Mouse (Mus musculus): ENCODE measurements at regions not wholly inside any gene's neighbourhood (a gene's known extent, or its start where the extent isn't known, plus 50 kb on each side); places are given as distances from the start of the nearest gene placed in this dataset.

DNA sequence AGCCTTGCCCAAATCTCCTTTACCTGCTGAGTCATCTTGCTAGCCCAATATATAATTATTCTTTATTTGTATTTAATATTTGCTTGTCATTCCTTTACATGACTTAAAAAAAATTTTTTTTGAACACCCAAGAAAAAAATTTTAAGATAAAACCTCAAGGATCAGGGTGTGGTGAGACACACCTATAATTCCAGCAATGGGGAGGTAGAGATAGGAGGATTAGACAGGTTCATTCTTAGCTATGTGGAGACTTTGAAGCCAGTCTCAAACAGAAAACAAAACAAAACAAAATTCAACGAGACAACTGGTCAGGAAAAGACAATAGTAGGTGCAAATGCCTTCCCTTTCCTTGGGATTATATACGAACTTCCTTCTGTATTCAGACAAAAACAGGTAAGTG, 68.4 kb upstream of the Ppp2r5a start:
- H3K9me3 ChIP-seq (ENCODE audit: control insufficient read depth, insufficient read depth, low read depth, low read length), result no peaks in the 10 kb centered on the region
- in situ Hi-C loops (cut with MboI; ENCODE audit: low sequenced_read_pairs in 2 of 2, unreplicated experiment in 2 of 2), result no loop called here
- H3K9ac ChIP-seq (ENCODE audit: insufficient read depth, low read depth, low read length, poor library complexity, severe bottlenecking), result no peak overlapping the region
- peaks cover 0 to 8% of the 10 kb centered on the region in 2 experiments; a peak in 1 of 4 replicates for H3K4me1 ChIP-seq (ENCODE audit: control insufficient read depth in 2 of 2, insufficient read depth in 2 of 2, low read length in 2 of 2, poor library complexity in 1 of 2)
- H3K36me3 ChIP-seq (ENCODE audit: control insufficient read depth, insufficient read depth, low read length, poor library complexity, severe bottlenecking), result no peaks in the 10 kb centered on the region
- no peak overlapping the region for H3K4me3 ChIP-seq (ENCODE audit: insufficient read depth in 1 of 2, low read depth in 1 of 2, low read length in 2 of 2, poor library complexity in 1 of 2, severe bottlenecking in 1 of 2)
- DNase-seq (ENCODE audit: low read depth, low spot score), result no peak
- H3K27ac ChIP-seq (ENCODE audit: insufficient read depth, low read depth, low read length, poor library complexity, severe bottlenecking), result no peak overlapping the region
- TF ChIP-seq ZC3H11A (IDR thresholded peaks at IDR 0.05; ENCODE audit: borderline replicate concordance, low read depth, low read length) (no peak), MAFK (IDR thresholded peaks at IDR 0.05; ENCODE audit: insufficient read depth, low read depth, low read length) (no peak), HCFC1 (IDR thresholded peaks at IDR 0.05; ENCODE audit: borderline replicate concordance, insufficient read depth, low read length) (no peak), ZNF384 (IDR thresholded peaks at IDR 0.05; ENCODE audit: low read depth, low read length) (no peak), CHD2 (IDR thresholded peaks at IDR 0.05; ENCODE audit: low read depth, low read length) (no peak)

DNA sequence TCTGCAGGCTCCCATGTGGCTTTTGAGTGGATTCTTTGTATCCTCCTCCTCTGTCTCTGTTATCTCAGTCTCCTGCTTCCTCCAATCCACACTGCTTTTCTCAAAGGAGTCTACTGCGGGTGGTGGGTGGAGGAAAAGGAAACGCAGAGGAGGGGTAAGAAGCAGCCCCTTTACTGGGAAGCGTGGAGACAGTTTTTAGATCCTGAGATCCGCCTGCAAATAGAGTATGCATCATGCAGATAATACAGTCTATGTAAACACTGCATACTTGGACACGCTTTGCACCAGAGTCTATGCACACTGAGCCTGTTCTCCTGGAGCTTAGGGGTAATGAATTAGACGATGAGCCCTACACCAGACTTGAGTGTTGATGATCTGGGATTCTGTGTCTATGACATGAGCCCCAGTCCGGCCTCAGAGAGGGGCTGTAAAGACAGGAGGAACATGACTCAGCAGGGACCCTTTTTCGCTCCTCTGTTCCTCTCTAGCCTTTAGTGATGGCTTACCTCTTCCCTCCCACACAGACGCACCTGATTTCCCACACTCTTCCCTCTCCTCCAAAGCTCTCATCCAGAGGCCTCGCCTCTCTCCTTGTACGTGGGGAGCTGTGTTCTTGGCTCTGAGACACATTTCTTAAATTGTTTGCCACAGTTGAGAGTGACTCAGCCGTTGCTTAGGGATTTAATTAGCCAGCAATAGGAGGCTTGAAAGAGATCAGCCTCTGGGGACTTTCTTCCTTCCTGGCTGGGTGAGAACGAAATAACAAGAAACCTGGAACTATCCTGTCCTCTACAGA, 67.3 kb upstream of the Ppp2r5a start:
- Histone ChIP-seq H3K4me3 (ENCODE audit: insufficient read depth in 1 of 2, low read depth in 1 of 2, low read length in 2 of 2, poor library complexity in 1 of 2, severe bottlenecking in 1 of 2) (no peak overlapping the region), H3K9me3 (ENCODE audit: control insufficient read depth, insufficient read depth, low read depth, low read length) (no peaks in the 10 kb centered on the region), H3K4me1 (ENCODE audit: control insufficient read depth in 2 of 2, insufficient read depth in 2 of 2, low read length in 2 of 2, poor library complexity in 1 of 2) (peaks cover 0 to 8% of the 10 kb centered on the region in 2 experiments; a peak in 1 of 4 replicates), H3K36me3 (ENCODE audit: control insufficient read depth, insufficient read depth, low read length, poor library complexity, severe bottlenecking) (no peaks in the 10 kb centered on the region), H3K9ac (ENCODE audit: insufficient read depth, low read depth, low read length, poor library complexity, severe bottlenecking) (no peak overlapping the region), H3K27ac (ENCODE audit: insufficient read depth, low read depth, low read length, poor library complexity, severe bottlenecking) (no peak overlapping the region)
- no peak for DNase-seq (ENCODE audit: low read depth, low spot score)
- TF ChIP-seq MAFK (IDR thresholded peaks at IDR 0.05; ENCODE audit: insufficient read depth, low read depth, low read length), result peak; percentile 40; the same call in 1 of the 2 replicates
- TF ChIP-seq HCFC1 (IDR thresholded peaks at IDR 0.05; ENCODE audit: borderline replicate concordance, insufficient read depth, low read length), result no peak
- TF ChIP-seq CHD2 (IDR thresholded peaks at IDR 0.05; ENCODE audit: low read depth, low read length), result no peak
- no peak for TF ChIP-seq ZNF384 (IDR thresholded peaks at IDR 0.05; ENCODE audit: low read depth, low read length)
- in situ Hi-C loops (cut with MboI; ENCODE audit: low sequenced_read_pairs in 2 of 2, unreplicated experiment in 2 of 2), result no loop called here

DNA sequence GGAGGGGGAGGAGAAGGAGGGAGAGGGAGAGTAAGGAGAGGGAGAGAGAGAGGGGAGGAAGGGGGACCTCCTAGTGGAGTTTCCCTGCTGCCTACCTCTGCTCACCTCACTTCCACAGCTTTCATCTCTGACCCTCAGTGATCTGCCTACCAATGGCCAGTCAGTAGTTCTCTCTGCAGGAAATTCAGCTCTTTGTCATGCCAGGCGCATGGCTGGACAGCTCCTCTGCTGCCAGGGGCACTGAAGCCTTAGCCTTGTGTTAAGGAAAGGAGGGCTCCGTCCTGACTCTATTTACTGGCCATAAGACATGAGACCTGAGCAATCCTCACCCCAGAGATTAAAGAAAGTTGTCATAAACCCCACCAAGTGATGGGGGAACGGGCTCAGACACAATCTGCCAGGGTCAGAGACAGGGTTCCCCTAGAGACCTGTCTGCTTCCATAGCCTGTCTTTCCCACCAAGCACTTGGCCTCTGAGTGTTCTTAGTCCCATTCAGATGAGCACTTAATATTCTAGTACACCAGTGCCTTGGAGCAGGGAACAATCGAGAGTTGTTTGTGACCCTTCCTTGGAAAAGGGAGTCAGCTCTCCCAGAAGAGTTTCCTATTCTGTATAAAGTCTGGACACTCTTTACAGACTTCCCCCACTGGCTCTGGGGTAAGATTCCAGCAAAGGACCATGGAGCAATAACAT, 65.9 kb upstream of the Ppp2r5a start:
- Histone ChIP-seq H3K4me1 (ENCODE audit: control insufficient read depth in 2 of 2, insufficient read depth in 2 of 2, low read length in 2 of 2, poor library complexity in 1 of 2) (peaks cover 0 to 8% of the 10 kb centered on the region in 2 experiments; a peak in 1 of 4 replicates), H3K9ac (ENCODE audit: insufficient read depth, low read depth, low read length, poor library complexity, severe bottlenecking) (no peak overlapping the region), H3K4me3 (ENCODE audit: insufficient read depth in 1 of 2, low read depth in 1 of 2, low read length in 2 of 2, poor library complexity in 1 of 2, severe bottlenecking in 1 of 2) (no peak overlapping the region), H3K9me3 (ENCODE audit: control insufficient read depth, insufficient read depth, low read depth, low read length) (no peaks in the 10 kb centered on the region), H3K27ac (ENCODE audit: insufficient read depth, low read depth, low read length, poor library complexity, severe bottlenecking) (no peak overlapping the region), H3K36me3 (ENCODE audit: control insufficient read depth, insufficient read depth, low read length, poor library complexity, severe bottlenecking) (no peaks in the 10 kb centered on the region)
- no peak for TF ChIP-seq ZC3H11A (IDR thresholded peaks at IDR 0.05; ENCODE audit: borderline replicate concordance, low read depth, low read length)
- TF ChIP-seq ZNF384 (IDR thresholded peaks at IDR 0.05; ENCODE audit: low read depth, low read length), result no peak
- no peak for TF ChIP-seq HCFC1 (IDR thresholded peaks at IDR 0.05; ENCODE audit: borderline replicate concordance, insufficient read depth, low read length)
- no peak for TF ChIP-seq CHD2 (IDR thresholded peaks at IDR 0.05; ENCODE audit: low read depth, low read length)
- no peak for TF ChIP-seq MAFK (IDR thresholded peaks at IDR 0.05; ENCODE audit: insufficient read depth, low read depth, low read length)
- in situ Hi-C loops (cut with MboI; ENCODE audit: low sequenced_read_pairs in 2 of 2, unreplicated experiment in 2 of 2), result no loop called here
- DNase-seq (ENCODE audit: low read depth, low spot score), result no peak

- TF ChIP-seq HCFC1 (IDR thresholded peaks at IDR 0.05; ENCODE audit: borderline replicate concordance, insufficient read depth, low read length), result no peak
- no peak for TF ChIP-seq ZNF384 (IDR thresholded peaks at IDR 0.05; ENCODE audit: low read depth, low read length)
- TF ChIP-seq MAFK (IDR thresholded peaks at IDR 0.05; ENCODE audit: insufficient read depth, low read depth, low read length), result no peak
- no peak for TF ChIP-seq ZC3H11A (IDR thresholded peaks at IDR 0.05; ENCODE audit: borderline replicate concordance, low read depth, low read length)
- TF ChIP-seq CHD2 (IDR thresholded peaks at IDR 0.05; ENCODE audit: low read depth, low read length), result no peak
- no peak overlapping the region for H3K9ac ChIP-seq (ENCODE audit: insufficient read depth, low read depth, low read length, poor library complexity, severe bottlenecking)
- in situ Hi-C loops (cut with MboI; ENCODE audit: low sequenced_read_pairs in 2 of 2, unreplicated experiment in 2 of 2), result no loop called here
- no peaks in the 10 kb centered on the region for H3K36me3 ChIP-seq (ENCODE audit: control insufficient read depth, insufficient read depth, low read length, poor library complexity, severe bottlenecking)
- H3K4me3 ChIP-seq (ENCODE audit: insufficient read depth in 1 of 2, low read depth in 1 of 2, low read length in 2 of 2, poor library complexity in 1 of 2, severe bottlenecking in 1 of 2), result no peak overlapping the region
- DNase-seq (ENCODE audit: low read depth, low spot score), result no peak
- no peaks in the 10 kb centered on the region for H3K9me3 ChIP-seq (ENCODE audit: control insufficient read depth, insufficient read depth, low read depth, low read length)
- no peak overlapping the region for H3K27ac ChIP-seq (ENCODE audit: insufficient read depth, low read depth, low read length, poor library complexity, severe bottlenecking)
- H3K4me1 ChIP-seq (ENCODE audit: control insufficient read depth in 2 of 2, insufficient read depth in 2 of 2, low read length in 2 of 2, poor library complexity in 1 of 2), result peaks cover 0 to 4% of the 10 kb centered on the region in 2 experiments; a peak in 1 of 4 replicates
These were observed 63.2 kb upstream of the Ppp2r5a start for GRCm38 (mm10) chr1:191466261-191466660.
